Mouse (Mus musculus): ENCODE data around the gene Ntn5.

GRCm38 (mm10) chr7:45707375-45707967, 23.6 kb downstream of the Ntn5 start:
- TF ChIP-seq POLR2A (IDR thresholded peaks at IDR 0.05; ENCODE audit: control insufficient read depth, extremely low read depth, insufficient read depth, low read length, poor library complexity) (0 out of 2 replicates have a peak, but pooled peaks have one; percentile 38), CTCF (IDR thresholded peaks at IDR 0.05; ENCODE audit: borderline replicate concordance, control insufficient read depth, extremely low read depth, insufficient read depth, low read length, poor library complexity) (peak; percentile 28; the same call in 1 of the 2 replicates)
